In the genomic region with DNA sequence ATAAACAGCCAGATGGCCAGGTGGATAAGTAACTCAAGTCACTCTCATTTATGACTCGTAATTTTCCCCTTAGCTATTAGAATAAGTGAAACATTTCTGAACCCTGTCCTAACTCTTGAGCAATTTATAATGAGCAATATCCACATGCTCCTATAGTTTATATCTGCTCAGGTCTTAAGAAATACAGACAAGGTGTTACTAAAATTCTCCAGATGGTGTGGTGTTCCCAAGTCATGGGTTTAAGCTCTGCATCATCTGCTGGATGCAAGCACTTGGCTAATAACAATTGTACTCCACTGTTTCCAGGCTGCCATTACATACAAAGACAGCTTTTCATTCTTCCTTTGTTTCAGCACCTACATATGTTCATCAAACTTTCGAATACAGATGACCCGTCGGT, we compare ENCODE assay signal across 24 mouse cellular contexts. TPM values are rescaled to one million over a fixed set of nuclear protein-coding genes. Genes with fewer than 3 reads are reported as not detected.
"Had no signal": no experiment of that assay in that cellular context is flagged by ENCODE, and none has a peak within 500 bp of the region (broad histone marks: within the 10 kb centered on the region; RNA-seq: fewer than 3 reads in every experiment).

No protein-coding gene starts in this region.

- DNase-seq: lung, adult 18-20 months; lung, postnatal 10 days; lung, postnatal 4 days; midbrain, embryonic 14.5 days; retina, postnatal 1 day; right cerebral cortex, adult 18-20 months; right cerebral cortex, postnatal 25 days; right cerebral cortex, postnatal 4 days; spleen, adult 18-20 months; thymus, adult 18-20 months; thymus, postnatal 14 days; thymus, postnatal 36 days had no signal

RNA-seq across cellular contexts. Expression of a gene that starts 46.9 kb away (rescaled TPM):
- total RNA-seq: megakaryocyte, adult 5-6 weeks; megakaryocyte-erythroid progenitor cell, adult 5-6 weeks; neutrophil, adult 5-6 weeks had no signal
- polyA plus RNA-seq: lung, embryonic 15.5 days; midbrain, embryonic 10.5 days; midbrain, embryonic 14.5 days; midbrain, embryonic 16.5 days; myocyte; neural tube, embryonic 12.5 days; neural tube, embryonic 14.5 days; small intestine, adult 2 months; stomach, embryonic 14.5 days; thymus, postnatal 0 days had no signal
